Mouse (Mus musculus) intestine, postnatal 0 days (tissue): ENCODE data around the gene Abcc5. TPM values are rescaled to one million over a fixed set of nuclear protein-coding genes. Genes with fewer than 3 reads are reported as not detected.

Source experiments
- ATAC-seq: fragments of 200-750 bp; cut with Nextera tagmentation; 2 replicates; pipeline ENCODE4 v1.8.0; 2017; ENCODE audit warnings: mild to moderate bottlenecking, moderate TSS enrichment, moderate library complexity
- H3K27ac ChIP-seq: fragments of 300-500 bp; sonication (generic); 2 replicates; pipeline ENCODE4 v1.5.1; 2014; ENCODE audit warnings: mild to moderate bottlenecking, low read depth, low read length, moderate library complexity
- H3K27me3 ChIP-seq: fragments of 300-500 bp; sonication (generic); replicated peaks from 2 replicates; pipeline ENCODE4 v1.6.1; 2014; ENCODE audit warnings: low read length, mixed read lengths; ENCODE audit not compliant: control insufficient read depth, insufficient read depth
- H3K36me3 ChIP-seq: fragments of 300-500 bp; sonication (generic); 2 replicates; pipeline ENCODE4 v1.6.1; 2014; ENCODE audit warnings: mild to moderate bottlenecking, moderate library complexity; ENCODE audit not compliant: control insufficient read depth, insufficient read depth
- H3K4me1 ChIP-seq: fragments of 300-500 bp; sonication (generic); replicated peaks from 2 replicates; pipeline ENCODE4 v1.6.1; 2014; ENCODE audit warnings: antibody characterized with exemption, low read length, mixed read lengths; ENCODE audit not compliant: control insufficient read depth, insufficient read depth
- H3K4me2 ChIP-seq: fragments of 300-500 bp; sonication (generic); replicated peaks from 2 replicates; pipeline ENCODE4 v1.6.1; 2014; ENCODE audit warnings: low read depth, mild to moderate bottlenecking, moderate library complexity
- H3K4me3 ChIP-seq: fragments of 300-500 bp; sonication (generic); 2 replicates; pipeline ENCODE4 v1.5.1; 2014; ENCODE audit warnings: low read depth, low read length
- H3K9ac ChIP-seq: fragments of 300-500 bp; sonication (generic); 2 replicates; pipeline ENCODE4 v1.6.1; 2014; ENCODE audit warnings: mild to moderate bottlenecking, low read depth, low read length
- H3K9me3 ChIP-seq: fragments of 300-500 bp; sonication (generic); 2 replicates; pipeline ENCODE4 v1.6.1; 2016; ENCODE audit warnings: mixed run types; ENCODE audit not compliant: control insufficient read depth
- CTCF ChIP-seq: sonication (generic); IDR thresholded peaks from 2 replicates; pipeline ENCODE4 v1.5.1; 2016; ENCODE audit warnings: low read depth, mild to moderate bottlenecking, control low read depth, antibody characterized with exemption, moderate library complexity
- WGBS: fragments of 180-500 bp; shearing (Covaris S2); extraction: QIAGEN DNeasy Blood & Tissue Kit; methylation state at CpG from one replicate; pipeline ENCODE4 v1.1.7; 2014; 5-methylcytosine and 5-hydroxymethylcytosine counted together
- polyA plus RNA-seq: library from polyadenylated mRNA; unstranded; fragments of >200 nt; fragmentation: Nextera tagmentation; extraction: Ambion mirVana; gene quantifications from 2 replicates; pipeline ENCODE4 v1.2.1, GENCODE M21; 2015

Gene Abcc5
- polyA plus RNA-seq, 1 experiment from 2014 or later, result 11.5 TPM

DNA sequence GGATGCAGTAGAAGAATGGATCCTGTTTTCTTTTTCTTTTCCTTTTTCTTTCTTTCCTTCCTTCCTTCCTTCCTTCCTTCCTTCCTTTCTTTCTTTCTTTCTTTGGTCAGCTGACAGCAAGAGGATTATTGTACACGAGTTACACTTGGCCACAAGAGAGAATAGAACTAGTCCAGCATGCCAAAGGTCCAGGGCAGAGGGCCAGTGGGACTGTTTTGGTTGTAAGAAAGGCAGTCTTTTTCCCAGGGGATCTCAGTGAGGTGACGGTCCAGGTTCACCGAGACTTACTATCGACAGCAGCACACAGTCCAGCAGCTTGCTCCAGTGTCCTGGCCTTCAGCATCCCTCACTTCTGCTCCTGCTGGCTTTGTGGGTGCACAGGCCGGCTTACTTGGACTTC, 97.9 kb downstream of the Abcc5 start:
- Histone ChIP-seq H3K4me3 (no peak overlapping the region), H3K9ac (no peak overlapping the region), H3K4me1 (no peaks in the 10 kb centered on the region), H3K27ac (no peak overlapping the region), H3K9me3 (no peaks in the 10 kb centered on the region), H3K27me3 (no peaks in the 10 kb centered on the region), H3K36me3 (peaks cover 16% of the 10 kb centered on the region; the same call in 1 of the 2 replicates), H3K4me2 (no peak overlapping the region)
- no peak for TF ChIP-seq CTCF
- no peak for ATAC-seq
- WGBS, result 92% methylated on average over 5 of the region's 5 CpGs

DNA sequence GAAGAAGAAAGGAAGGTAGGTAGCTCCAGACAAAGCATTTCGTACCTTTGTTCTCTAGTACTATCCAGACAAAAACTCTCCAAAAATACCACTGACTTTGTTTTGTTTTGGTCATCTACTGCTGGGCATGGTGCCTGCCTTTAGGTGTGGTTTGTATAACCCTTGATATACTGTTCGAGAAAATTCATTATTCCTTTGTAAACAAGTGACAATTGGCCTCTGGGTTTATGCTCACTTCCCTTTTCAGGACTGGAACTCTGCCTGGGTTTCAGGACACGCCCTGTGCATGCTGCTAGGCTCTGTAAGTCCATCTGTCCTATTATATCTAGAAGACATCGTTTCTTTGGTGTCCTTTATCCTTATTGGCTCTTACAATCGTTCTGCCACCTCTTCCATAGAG, 100.9 kb downstream of the Abcc5 start, which contains the start of gene Cyp2ab1:
Gene Cyp2ab1, minus strand, starts transcription at position 119 of the 400 bp plus-strand sequence.
- Histone ChIP-seq H3K27me3 (no peaks in the 10 kb centered on the region), H3K4me1 (no peaks in the 10 kb centered on the region), H3K36me3 (no peaks in the 10 kb centered on the region), H3K9ac (no peak within 1 kb of the TSS), H3K9me3 (no peaks in the 10 kb centered on the region), H3K4me2 (no peak within 1 kb of the TSS), H3K4me3 (no peak within 1 kb of the TSS), H3K27ac (no peak within 1 kb of the TSS)
- 54% methylated on average over 5 of the region's 5 CpGs for WGBS
- ATAC-seq, result no peak
- no peak for TF ChIP-seq CTCF

DNA sequence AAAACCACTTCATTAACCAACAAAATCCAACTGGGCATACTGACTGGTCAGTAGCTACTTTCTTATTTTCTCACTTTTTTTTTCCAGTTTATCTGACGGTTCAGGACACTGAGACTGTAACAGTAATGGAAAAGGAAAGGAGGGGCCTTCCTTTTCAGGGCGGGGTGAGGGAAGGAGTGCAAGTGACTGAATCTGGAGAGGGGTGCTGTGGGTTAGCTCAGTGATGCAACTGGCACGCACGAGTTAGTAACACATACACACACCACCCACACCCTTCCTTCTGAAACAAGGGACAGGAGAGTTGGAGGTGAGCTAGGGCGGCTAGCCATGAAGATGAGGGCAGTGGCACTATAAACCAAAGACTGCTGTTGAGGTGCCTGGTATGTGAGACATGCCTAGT, 102.3 kb downstream of the Abcc5 start:
- Histone ChIP-seq H3K27ac (no peak overlapping the region), H3K27me3 (no peaks in the 10 kb centered on the region), H3K4me2 (no peak overlapping the region), H3K9ac (no peak overlapping the region), H3K4me3 (no peak overlapping the region), H3K36me3 (no peaks in the 10 kb centered on the region), H3K9me3 (no peaks in the 10 kb centered on the region), H3K4me1 (no peaks in the 10 kb centered on the region)
- 56% methylated on average over 5 of the region's 5 CpGs for WGBS
- TF ChIP-seq CTCF, result no peak
- no peak for ATAC-seq

DNA sequence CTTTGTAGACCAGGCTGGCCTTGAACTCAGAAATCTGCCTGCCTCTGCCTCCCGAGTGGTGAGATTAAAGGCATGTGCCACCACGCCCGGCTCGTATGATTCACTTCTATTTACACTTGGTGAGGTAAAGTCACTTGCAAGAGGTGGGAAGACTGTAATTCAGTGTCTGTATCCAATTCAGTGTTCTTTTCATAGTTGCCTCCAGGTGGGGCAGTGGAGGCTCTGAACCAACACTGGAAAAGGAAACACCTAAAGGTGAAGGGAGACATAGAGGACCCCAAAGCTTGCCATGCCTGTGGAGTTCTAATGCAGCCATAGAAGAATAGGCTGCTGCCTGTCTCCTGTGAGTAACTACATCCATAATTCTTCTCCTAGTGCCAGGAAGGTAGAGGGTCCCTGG, 103.9 kb downstream of the Abcc5 start:
- no peak for ATAC-seq
- no peaks in the 10 kb centered on the region for H3K4me1 ChIP-seq
- no peak overlapping the region for H3K9ac ChIP-seq
- no peaks in the 10 kb centered on the region for H3K9me3 ChIP-seq
- no peaks in the 10 kb centered on the region for H3K36me3 ChIP-seq
- no peak overlapping the region for H3K27ac ChIP-seq
- H3K4me2 ChIP-seq, result no peak overlapping the region
- peak; percentile 53 for TF ChIP-seq CTCF
- no peak overlapping the region for H3K4me3 ChIP-seq
- no peaks in the 10 kb centered on the region for H3K27me3 ChIP-seq
- 73% methylated on average over 4 of the region's 4 CpGs for WGBS

DNA sequence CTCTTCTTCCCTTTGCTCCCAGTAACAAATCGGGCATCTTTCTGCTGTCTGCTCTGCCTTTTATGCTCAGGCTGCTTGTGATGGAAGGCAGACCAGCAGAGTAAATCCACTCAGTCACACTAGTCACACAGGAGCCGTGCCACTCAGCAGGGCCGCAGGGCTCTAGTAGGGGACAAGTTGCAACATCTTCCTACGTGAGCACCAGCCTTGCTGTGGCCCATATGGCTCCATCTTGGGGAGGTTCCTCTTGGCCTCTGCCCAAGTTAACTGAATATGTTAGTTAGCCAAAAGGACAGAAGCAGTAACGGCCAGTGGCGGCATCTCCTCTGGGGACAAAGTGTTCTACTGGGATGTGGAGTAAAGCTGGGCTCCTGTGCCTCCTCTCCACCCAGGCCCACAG, 109.4 kb downstream of the Abcc5 start:
- Histone ChIP-seq H3K27me3 (no peaks in the 10 kb centered on the region), H3K4me3 (no peak overlapping the region), H3K9ac (no peak overlapping the region), H3K4me1 (no peaks in the 10 kb centered on the region), H3K36me3 (no peaks in the 10 kb centered on the region), H3K4me2 (no peak overlapping the region), H3K9me3 (no peaks in the 10 kb centered on the region), H3K27ac (no peak overlapping the region)
- ATAC-seq, result no peak
- no peak for TF ChIP-seq CTCF
- WGBS, result 71% methylated on average over 6 of the region's 6 CpGs

DNA sequence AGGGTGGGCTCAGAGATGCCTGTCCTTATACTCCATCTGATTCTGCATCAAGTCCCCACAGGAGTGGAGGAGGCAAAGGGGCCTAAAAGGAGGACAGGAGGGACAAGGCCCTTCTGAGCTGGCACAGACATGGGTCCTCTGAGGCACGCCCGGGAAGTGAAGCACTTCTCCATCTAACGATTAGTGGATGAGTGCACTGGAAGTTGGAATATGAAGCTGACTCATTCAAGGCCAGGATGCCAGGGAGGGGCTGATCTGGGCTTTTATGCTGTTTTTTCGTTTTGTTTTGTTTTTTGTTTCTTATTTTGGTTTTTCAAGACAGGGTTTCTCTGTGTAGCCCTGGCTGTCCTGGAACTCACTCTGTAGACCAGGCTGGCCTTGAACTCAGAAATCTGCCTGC, 110.9 kb downstream of the Abcc5 start:
- Histone ChIP-seq H3K36me3 (no peaks in the 10 kb centered on the region), H3K27me3 (no peaks in the 10 kb centered on the region), H3K27ac (no peak overlapping the region), H3K4me2 (no peak overlapping the region), H3K9me3 (no peaks in the 10 kb centered on the region), H3K4me3 (no peak overlapping the region), H3K9ac (no peak overlapping the region), H3K4me1 (no peaks in the 10 kb centered on the region)
- WGBS, result 78% methylated on average over 4 of the region's 4 CpGs
- TF ChIP-seq CTCF, result no peak
- no peak for ATAC-seq

DNA sequence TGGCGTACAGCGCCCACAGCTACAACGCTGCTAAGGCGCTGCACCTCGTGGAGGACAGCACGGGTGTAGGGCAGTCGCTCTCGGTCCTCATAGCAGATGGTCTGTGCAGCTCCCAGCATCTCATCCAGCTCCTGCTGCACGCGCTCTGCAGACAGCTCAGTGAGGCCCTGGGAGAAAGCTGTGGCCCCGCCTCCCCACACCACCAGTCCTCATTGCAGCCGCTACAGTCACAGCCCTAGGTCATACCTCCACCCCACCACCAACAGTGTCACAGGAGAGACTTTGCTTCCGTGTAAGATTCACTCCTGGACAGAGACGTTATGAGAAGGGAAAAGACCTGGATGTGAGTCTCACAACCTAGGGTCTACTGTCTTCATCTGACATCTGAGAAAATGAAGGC, 113.9 kb downstream of the Abcc5 start:
- no peak for TF ChIP-seq CTCF
- H3K4me1 ChIP-seq, result no peaks in the 10 kb centered on the region
- H3K36me3 ChIP-seq, result no peaks in the 10 kb centered on the region
- H3K9me3 ChIP-seq, result no peaks in the 10 kb centered on the region
- H3K4me2 ChIP-seq, result no peak overlapping the region
- H3K27me3 ChIP-seq, result no peaks in the 10 kb centered on the region
- WGBS, result 53% methylated on average over 14 of the region's 14 CpGs
- ATAC-seq, result no peak
- no peak overlapping the region for H3K9ac ChIP-seq
- H3K4me3 ChIP-seq, result no peak overlapping the region
- H3K27ac ChIP-seq, result no peak overlapping the region
